In genomic region chr11:5877921-5878526, GRCm38 (mm10) we compare ENCODE assay signal across 8 mouse cellular contexts. TPM values are rescaled to one million over a fixed set of nuclear protein-coding genes. Genes with fewer than 3 reads are reported as not detected.
DNase-seq lines count a peak whose midpoint lies in the region; ATAC-seq and TF ChIP-seq lines count a peak whose summit lies in the region.

Pold2 (minus strand) TSS chr11:5878292.

- peak within 1 kb of the TSS; percentile 63 for H3K4me2 ChIP-seq in embryonic facial prominence, embryonic 15.5 days (replicated peaks)
- H3K4me2 ChIP-seq in limb, embryonic 14.5 days (replicated peaks; ENCODE audit: low read depth, low read length, severe bottlenecking): peak within 1 kb of the TSS; percentile 60
- H3K4me2 ChIP-seq in midbrain, postnatal 0 days (ENCODE audit: low read depth, low read length, poor library complexity, severe bottlenecking): peak within 1 kb of the TSS; percentile 75

- H3K27me3 ChIP-seq in embryonic facial prominence, embryonic 15.5 days: no peaks in the 10 kb centered on the region
- no peaks in the 10 kb centered on the region for H3K27me3 ChIP-seq in limb, embryonic 14.5 days (ENCODE audit: control insufficient read depth, insufficient read depth, low read length)
- H3K27me3 ChIP-seq in midbrain, postnatal 0 days (ENCODE audit: insufficient read depth, low read length): no peaks in the 10 kb centered on the region

- peak within 1 kb of the TSS; percentile 93 for H3K4me3 ChIP-seq in bone marrow, adult 2 months (replicated peaks; ENCODE audit: control insufficient read depth, low read depth, low read length)
- H3K4me3 ChIP-seq in embryonic facial prominence, embryonic 15.5 days (replicated peaks): peak within 1 kb of the TSS; percentile 78
- peak within 1 kb of the TSS; percentile 59 for H3K4me3 ChIP-seq in limb, embryonic 14.5 days (replicated peaks; ENCODE audit: low read length)
- peak within 1 kb of the TSS; percentile 63 for H3K4me3 ChIP-seq in midbrain, postnatal 0 days (ENCODE audit: low read depth, low read length)

- no peaks in the 10 kb centered on the region for H3K9me3 ChIP-seq in embryonic facial prominence, embryonic 15.5 days (replicated peaks)
- H3K9me3 ChIP-seq in limb, embryonic 14.5 days (ENCODE audit: control insufficient read depth, low read length): no peaks in the 10 kb centered on the region
- no peaks in the 10 kb centered on the region for H3K9me3 ChIP-seq in midbrain, postnatal 0 days (ENCODE audit: low read length)

- peak within 1 kb of the TSS; percentile 49 for H3K27ac ChIP-seq in bone marrow, adult 2 months (ENCODE audit: control insufficient read depth, insufficient read depth, low read depth, low read length, poor library complexity)
- peak within 1 kb of the TSS; percentile 89 for H3K27ac ChIP-seq in embryonic facial prominence, embryonic 15.5 days (replicated peaks)
- H3K27ac ChIP-seq in limb, embryonic 14.5 days (replicated peaks; ENCODE audit: low read depth, low read length): peak within 1 kb of the TSS; percentile 81
- peak within 1 kb of the TSS; percentile 82 for H3K27ac ChIP-seq in midbrain, postnatal 0 days (ENCODE audit: low read depth, low read length)

- DNase-seq in 416B (ENCODE audit: low read depth): peak; percentile 98
- DNase-seq in heart, adult 8-10 months (ENCODE audit: low spot score): peak; percentile 98
- peak; percentile 98 for DNase-seq in kidney, adult 9 months
- DNase-seq in limb, embryonic 14.5 days (ENCODE audit: low spot score): peak; percentile 98
- peak; percentile 98 for DNase-seq in midbrain, postnatal 0 days (ENCODE audit: low spot score)
- DNase-seq in spleen, postnatal 14 days (ENCODE audit: low spot score in 2 of 2): peak; percentile 94 to 95

- peak within 1 kb of the TSS; percentile 71 for H3K9ac ChIP-seq in embryonic facial prominence, embryonic 15.5 days
- peak within 1 kb of the TSS; percentile 68 for H3K9ac ChIP-seq in limb, embryonic 14.5 days (ENCODE audit: low read depth, low read length, severe bottlenecking)
- peak within 1 kb of the TSS; percentile 48 for H3K9ac ChIP-seq in midbrain, postnatal 0 days (replicated peaks; ENCODE audit: low read length, poor library complexity, severe bottlenecking)

- peaks cover 26% of the 10 kb centered on the region for H3K36me3 ChIP-seq in embryonic facial prominence, embryonic 15.5 days
- H3K36me3 ChIP-seq in limb, embryonic 14.5 days (ENCODE audit: control insufficient read depth, insufficient read depth, low read length): peaks cover 33% of the 10 kb centered on the region
- peaks cover 20% of the 10 kb centered on the region for H3K36me3 ChIP-seq in midbrain, postnatal 0 days (ENCODE audit: insufficient read depth, low read length)

- 1% methylated on average over 52 of the region's 52 CpGs for WGBS in bone marrow, adult 2 months
- WGBS in embryonic facial prominence, embryonic 15.5 days: under 1% methylated on average over 52 of the region's 52 CpGs
- WGBS in limb, embryonic 14.5 days: under 1% methylated on average over 51 of the region's 52 CpGs
- WGBS in midbrain, postnatal 0 days: under 1% methylated on average over 46 of the region's 52 CpGs

- ATAC-seq in embryonic facial prominence, embryonic 15.5 days (ENCODE audit: insufficient number of reproducible peaks, low FRiP score, low TSS enrichment, low read depth): peak; percentile 98
- ATAC-seq in limb, embryonic 14.5 days (ENCODE audit: low FRiP score, low read depth): peak; percentile 99
- peak; percentile 98 for ATAC-seq in midbrain, postnatal 0 days (ENCODE audit: low FRiP score)

- H3K4me1 ChIP-seq in bone marrow, adult 2 months (ENCODE audit: control insufficient read depth, insufficient read depth, low read length): peaks cover 2% of the 10 kb centered on the region; the same call in 1 of the 2 replicates
- H3K4me1 ChIP-seq in embryonic facial prominence, embryonic 15.5 days: peaks cover 25% of the 10 kb centered on the region
- peaks cover 14% of the 10 kb centered on the region for H3K4me1 ChIP-seq in limb, embryonic 14.5 days (ENCODE audit: control insufficient read depth, insufficient read depth, low read length)
- 0 out of 2 replicates have a peak, but pooled peaks cover 3% of the 10 kb centered on the region for H3K4me1 ChIP-seq in midbrain, postnatal 0 days (ENCODE audit: insufficient read depth, low read length)

- TF ChIP-seq POLR2A in bone marrow, adult 2 months (IDR thresholded peaks at IDR 0.05; ENCODE audit: borderline replicate concordance, control insufficient read depth, low read depth, low read length): peak; percentile 89
- peak; percentile 65; the same call in 1 of the 2 replicates for TF ChIP-seq POLR2A in limb, embryonic 14.5 days (IDR thresholded peaks at IDR 0.05; ENCODE audit: borderline replicate concordance, extremely low read depth, insufficient read depth, insufficient read length)

- TF ChIP-seq CTCF in bone marrow, adult 2 months (IDR thresholded peaks at IDR 0.05; ENCODE audit: control insufficient read depth, insufficient read depth, low read length): no peak
- no peak for TF ChIP-seq CTCF in midbrain, postnatal 0 days (IDR thresholded peaks at IDR 0.05)

RNA-seq across cellular contexts. Expression of gene Pold2, which starts in this region (rescaled TPM):
- polyA plus RNA-seq in bone marrow, adult 2 months (2011; ENCODE audit: insufficient read depth, insufficient read length, low replicate concordance, missing spikeins): 13.9 and 19.9 TPM in 2 replicates
- polyA plus RNA-seq in embryonic facial prominence, embryonic 15.5 days (2015; fragmentation: Nextera tagmentation; extraction: Ambion mirVana): 106 and 125 TPM in 2 replicates
- 10 to 100 TPM; 33.1 to 50.4 (median 39.8) TPM for total RNA-seq in heart, adult 8-10 months (2022)
- polyA plus RNA-seq in limb, embryonic 14.5 days (2012; rRNA removed): 158 and 206 TPM in 2 replicates
- 95.7 and 95.8 TPM in 2 replicates for polyA plus RNA-seq in limb, embryonic 14.5 days (2014; fragmentation: Nextera tagmentation; extraction: Ambion mirVana)
- total RNA-seq in midbrain, postnatal 0 days (2014; rRNA removed): 21.3 and 30.3 TPM in 2 replicates
- 41.1 and 47.7 TPM in 2 replicates for polyA plus RNA-seq in midbrain, postnatal 0 days (2015; fragmentation: Nextera tagmentation; extraction: Ambion mirVana)

Comparison
In these comparisons a context has a peak if more than half of its experiments do, and no peak if none do; other contexts are left out.
1. Peak in every context shown above with its lines: DNase-seq, ATAC-seq, H3K4me3 ChIP-seq and H3K27ac ChIP-seq.